Mouse (Mus musculus) bone marrow, adult 2 months (tissue): ENCODE measurements at regions not wholly inside any gene's neighbourhood (a gene's known extent, or its start where the extent isn't known, plus 50 kb on each side); places are given as distances from the start of the nearest gene placed in this dataset.
"Not testable (repeated sequence)": the region's sequence is repeated elsewhere in the genome, so short reads cannot be mapped to it uniquely, and the experiment has no call there.

Source experiments
- H3K27ac ChIP-seq: fragments of 200-500 bp; 2 replicates; pipeline ENCODE4 v1.5.1; 2012; ENCODE audit warnings: low read depth, mild to moderate bottlenecking, control low read depth, inconsistent platforms, low read length; ENCODE audit not compliant: control insufficient read depth, poor library complexity, insufficient read depth
- H3K4me1 ChIP-seq: fragments of 200-500 bp; 2 replicates; pipeline ENCODE4 v1.6.1; 2011; ENCODE audit warnings: low read length; ENCODE audit not compliant: control insufficient read depth, insufficient read depth
- H3K4me3 ChIP-seq: fragments of 200-500 bp; replicated peaks from 2 replicates; pipeline ENCODE3; 2011; ENCODE audit warnings: mild to moderate bottlenecking, low read depth, low read length, control low read depth; ENCODE audit not compliant: control insufficient read depth
- CTCF ChIP-seq: fragments of 200-500 bp; IDR thresholded peaks from 2 replicates; pipeline ENCODE4 v1.5.1; 2011; ENCODE audit warnings: low read length, control low read depth; ENCODE audit not compliant: control insufficient read depth, insufficient read depth
- POLR2A ChIP-seq: fragments of 200-500 bp; IDR thresholded peaks from 2 replicates; pipeline ENCODE4 v1.6.1; 2011; ENCODE audit warnings: low read depth, mild to moderate bottlenecking, control low read depth, low read length, borderline replicate concordance; ENCODE audit not compliant: control insufficient read depth
- WGBS: fragments of 180-500 bp; shearing (Covaris S2); methylation state at CpG from one replicate; pipeline ENCODE4 v1.1.7; 2018; 5-methylcytosine and 5-hydroxymethylcytosine counted together

- TF ChIP-seq CTCF (no peak), POLR2A (no peak)
- no peaks in the 10 kb centered on the region for H3K4me1 ChIP-seq
- 69% methylated on average over 3 of the region's 3 CpGs for WGBS
- no peak overlapping the region for H3K27ac ChIP-seq
- H3K4me3 ChIP-seq: no peak overlapping the region
Observed at GRCm38 (mm10) chr3:15053968-15054367, 167.9 kb downstream of the Car2 start.

GRCm38 (mm10) chr3:15055516-15056256 lies 169.6 kb downstream of the Car2 start:
- WGBS: 85% methylated on average over 8 of the region's 8 CpGs
- H3K4me3 ChIP-seq, H3K4me1 ChIP-seq, H3K27ac ChIP-seq: not testable (repeated sequence)

- 83% methylated on average over 5 of the region's 5 CpGs for WGBS
- H3K4me3 ChIP-seq, H3K4me1 ChIP-seq, H3K27ac ChIP-seq: not testable (repeated sequence)
Observed at GRCm38 (mm10) chr3:15056788-15057585, 170.9 kb downstream of the Car2 start.

- Histone ChIP-seq H3K27ac (no peak overlapping the region), H3K4me3 (no peak overlapping the region), H3K4me1 (no peaks in the 10 kb centered on the region)
- 67% methylated on average over 3 of the region's 3 CpGs for WGBS
- no peak for TF ChIP-seq CTCF
Observed at GRCm38 (mm10) chr3:15065681-15066080, 179.6 kb downstream of the Car2 start.

GRCm38 (mm10) chr3:15068256-15068655 lies 182.2 kb downstream of the Car2 start:
- TF ChIP-seq POLR2A: no peak
- no peak for TF ChIP-seq CTCF
- Histone ChIP-seq H3K27ac (no peak overlapping the region), H3K4me3 (no peak overlapping the region), H3K4me1 (no peaks in the 10 kb centered on the region)
- WGBS: 66% methylated on average over 3 of the region's 3 CpGs

- H3K27ac ChIP-seq: no peak overlapping the region
- H3K4me3 ChIP-seq: no peak overlapping the region
- TF ChIP-seq POLR2A: no peak
- TF ChIP-seq CTCF: no peak
- 67% methylated on average over 6 of the region's 6 CpGs for WGBS
- no peaks in the 10 kb centered on the region for H3K4me1 ChIP-seq
Observed at GRCm38 (mm10) chr3:15071030-15071883, 185.2 kb downstream of the Car2 start.

- 35% methylated on average over 2 of the region's 2 CpGs for WGBS
- no peaks in the 10 kb centered on the region for H3K4me1 ChIP-seq
- TF ChIP-seq CTCF (no peak), POLR2A (no peak)
- no peak overlapping the region for H3K27ac ChIP-seq
- no peak overlapping the region for H3K4me3 ChIP-seq
Observed at GRCm38 (mm10) chr3:15073405-15073804, 187.3 kb downstream of the Car2 start.

- no peak overlapping the region for H3K4me3 ChIP-seq
- H3K27ac ChIP-seq: no peak overlapping the region
- 53% methylated on average over 1 of the region's 1 CpGs for WGBS
- no peaks in the 10 kb centered on the region for H3K4me1 ChIP-seq
- TF ChIP-seq CTCF (no peak), POLR2A (no peak)
Observed at GRCm38 (mm10) chr3:15073847-15074246, 187.8 kb downstream of the Car2 start.

GRCm38 (mm10) chr3:15074949-15075348 lies 188.9 kb downstream of the Car2 start:
- Histone ChIP-seq H3K27ac (no peak overlapping the region), H3K4me3 (no peak overlapping the region), H3K4me1 (no peaks in the 10 kb centered on the region)
- TF ChIP-seq CTCF (no peak), POLR2A (no peak)
